Mouse (Mus musculus): ENCODE data around the gene Tanc2.

DNA sequence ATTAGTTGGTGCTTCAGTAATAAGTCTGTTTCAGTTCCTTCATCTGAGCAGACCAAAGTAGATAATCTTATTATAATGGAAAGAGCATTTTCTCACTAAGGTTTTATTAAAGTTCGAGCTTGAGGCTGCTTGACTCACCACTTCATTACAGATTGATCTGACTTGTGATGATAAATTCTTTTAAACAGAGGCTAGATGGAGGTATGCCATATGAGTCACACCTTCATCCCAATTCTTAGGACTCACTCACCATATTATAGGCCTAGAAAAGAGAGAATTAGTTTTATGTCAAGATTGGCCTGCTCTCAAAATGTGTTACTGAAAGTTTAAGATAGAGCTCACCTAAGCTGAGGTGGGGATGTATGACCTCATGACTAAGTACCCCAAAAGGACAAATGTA lies 153.4 kb downstream of the Tanc2 start:
- TF ChIP-seq CTCF (IDR thresholded peaks at IDR 0.05; ENCODE audit: insufficient read depth, low read length) = no peak
- no peak for TF ChIP-seq POLR2A (IDR thresholded peaks at IDR 0.05; ENCODE audit: borderline replicate concordance, extremely low read depth, low read depth, low read length)

Measured in lung, adult 2 months (tissue).